Mouse (Mus musculus) embryo, embryonic 10 days (tissue): ENCODE measurements around the gene Ern1.
"Not testable (repeated sequence)": the region's sequence is repeated elsewhere in the genome, so short reads cannot be mapped to it uniquely, and the experiment has no call there.

Experiments used
- DNase-seq: peaks from one replicate; pipeline ENCODE4 v3.0.0-alpha.2; 2015; ENCODE audit warnings: low spot score

The Ern1 gene

DNA sequence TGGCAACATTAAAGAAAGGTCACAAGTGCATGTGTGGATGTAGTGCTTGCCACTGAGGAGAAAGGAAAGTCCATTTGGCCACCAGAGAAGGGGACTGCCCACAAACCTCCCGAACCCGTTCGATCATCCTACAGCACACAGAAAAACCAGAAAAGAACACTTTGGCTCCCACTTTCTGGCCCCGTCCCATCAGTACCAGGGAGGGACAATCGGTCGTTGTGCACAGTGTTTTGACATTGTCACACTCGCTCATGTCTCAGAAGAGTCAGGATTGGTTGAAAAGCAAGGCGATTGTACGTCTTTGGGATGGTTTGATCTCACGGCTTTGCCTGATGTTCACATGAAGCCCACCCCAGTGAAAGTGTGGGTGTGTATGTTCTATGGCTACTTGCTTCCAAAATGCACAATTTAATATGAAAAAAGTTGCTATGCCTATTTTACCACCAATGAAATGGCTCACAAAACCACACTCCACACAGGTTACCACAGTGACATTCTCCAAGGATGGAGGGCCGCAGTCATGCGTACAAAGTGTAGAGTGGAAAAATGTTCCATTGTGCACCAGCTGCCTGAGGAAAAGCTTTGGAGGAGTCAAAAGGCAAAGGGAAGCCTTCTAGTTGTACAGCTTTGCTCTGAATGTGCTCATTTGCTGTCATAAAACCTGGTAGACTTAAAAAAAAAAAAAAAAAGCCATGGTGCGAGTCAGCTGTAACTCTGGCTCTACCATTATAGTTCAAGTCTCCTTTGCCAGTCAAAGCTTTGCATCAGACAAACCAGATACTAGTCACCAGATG, 15.2 kb upstream of the Ern1 start:
- DNase-seq = peak; percentile 56

GRCm38 (mm10) chr11:106502159-106502505, 14.5 kb upstream of the Ern1 start:
- no peak for DNase-seq

GRCm38 (mm10) chr11:106501308-106502158, 13.9 kb upstream of the Ern1 start:
- DNase-seq = peak; percentile 84

DNA sequence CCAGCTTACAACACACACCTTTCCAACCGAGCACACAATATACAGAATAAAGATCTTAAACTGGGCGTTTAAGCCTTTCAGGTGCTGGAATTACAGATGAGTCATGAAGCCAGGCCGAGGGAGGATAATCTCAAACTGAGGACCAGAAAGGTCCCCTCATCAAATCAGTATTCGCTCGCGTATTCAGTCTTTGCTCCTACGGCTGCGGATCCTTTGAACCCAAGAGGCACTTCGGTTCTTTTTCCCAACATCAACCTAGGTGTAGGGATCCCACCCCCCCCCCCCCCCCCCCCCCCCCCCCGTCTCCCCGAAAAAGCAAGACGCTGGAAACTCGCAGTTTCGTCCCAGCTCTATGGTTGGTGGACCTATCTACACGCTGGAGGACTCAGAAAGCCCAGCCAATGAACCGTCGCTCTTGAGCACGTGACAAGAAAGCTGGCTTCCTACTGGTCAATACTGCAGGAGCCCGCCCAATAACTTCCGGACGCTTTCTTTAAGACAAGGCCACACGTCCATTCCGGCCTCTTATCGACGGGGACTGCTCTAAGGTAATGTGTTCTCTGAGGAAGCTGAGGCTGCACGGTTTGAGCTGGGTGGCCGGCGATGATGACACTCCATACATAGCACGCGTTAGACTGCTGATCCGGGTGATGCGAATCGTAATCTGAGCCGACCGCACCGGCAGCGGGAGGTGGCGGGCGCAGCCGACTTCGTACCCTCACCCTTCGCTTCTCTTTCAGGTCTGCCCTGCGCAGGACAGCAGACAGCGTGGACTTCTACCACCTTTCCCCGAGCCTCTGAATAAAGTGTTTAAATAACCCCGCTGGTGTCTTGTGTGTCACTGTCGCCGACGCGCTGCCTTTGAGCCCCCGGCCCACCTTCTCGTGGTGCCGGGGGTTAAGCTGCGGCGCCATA, 13.0 kb upstream of the Ern1 start:
- DNase-seq = peak; percentile 99

DNA sequence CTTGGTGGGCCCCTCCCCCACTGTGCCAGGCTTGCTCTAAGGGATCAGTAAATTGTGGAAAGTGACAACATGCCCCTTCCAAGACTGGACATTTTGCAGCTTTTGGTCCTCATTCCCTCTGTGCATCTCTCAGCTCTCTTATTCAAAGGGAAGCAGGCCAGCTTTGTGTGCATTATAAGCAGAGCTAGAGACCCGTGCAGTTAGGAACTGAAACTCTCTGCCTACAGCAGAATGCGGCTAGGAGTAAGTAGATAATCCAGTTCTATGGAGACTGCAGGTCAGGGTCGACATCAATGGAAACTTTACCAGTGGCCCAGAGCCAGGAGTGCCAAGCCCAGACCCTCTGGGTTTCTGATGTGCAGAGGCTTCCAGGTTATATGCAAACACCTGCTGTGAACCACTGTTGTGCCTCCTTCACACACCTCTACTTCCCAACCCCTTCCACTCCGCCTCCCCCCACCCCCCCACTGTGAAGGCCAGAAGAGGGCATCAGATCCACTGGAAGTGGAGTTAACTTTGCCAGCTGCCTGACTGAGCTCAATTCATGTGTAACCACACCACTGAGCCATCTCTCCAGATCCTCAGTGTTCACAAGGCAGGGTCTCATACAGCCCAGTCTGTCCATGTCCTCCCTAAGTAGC, 11.2 kb upstream of the Ern1 start:
- DNase-seq = no peak

DNA sequence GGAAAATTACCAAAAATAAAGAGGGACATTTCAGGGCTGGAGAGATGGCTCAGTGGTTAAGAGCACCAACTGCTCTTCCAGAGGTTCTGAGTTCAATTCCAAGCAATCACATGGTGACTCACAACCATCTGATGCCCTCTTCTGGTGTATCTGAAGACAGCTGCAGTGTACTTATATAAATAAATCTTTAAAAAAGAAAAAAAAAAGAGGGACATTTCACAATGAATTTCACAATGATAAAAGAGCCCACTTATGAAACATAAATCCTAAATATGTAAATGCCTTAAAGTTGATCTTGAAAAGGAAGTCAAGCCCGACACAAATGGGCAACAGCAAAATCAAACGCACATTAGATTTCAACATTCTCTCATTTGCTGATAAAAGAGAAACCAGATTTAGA, 10.3 kb upstream of the Ern1 start:
- DNase-seq = no peak

DNA sequence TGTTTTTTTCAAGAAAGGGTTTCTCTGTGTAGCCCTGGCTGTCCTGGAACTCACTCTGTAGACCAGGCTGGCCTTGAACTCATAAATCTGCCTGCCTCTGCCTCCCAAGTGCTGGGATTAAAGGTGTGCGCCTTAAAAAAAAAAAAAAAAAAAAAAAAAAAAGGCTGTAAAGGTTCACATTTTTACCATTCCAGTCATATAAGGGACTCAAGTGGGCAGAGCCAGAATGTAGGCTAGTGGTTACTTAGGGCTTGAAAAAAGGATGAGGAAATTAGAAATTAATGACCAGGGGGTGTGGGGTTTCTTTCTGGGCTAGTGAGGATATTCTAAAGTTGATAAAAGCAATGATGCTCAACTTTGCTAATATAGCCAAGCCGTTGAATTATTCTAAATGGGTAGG, 9.4 kb upstream of the Ern1 start:
- not testable (repeated sequence) for DNase-seq

DNA sequence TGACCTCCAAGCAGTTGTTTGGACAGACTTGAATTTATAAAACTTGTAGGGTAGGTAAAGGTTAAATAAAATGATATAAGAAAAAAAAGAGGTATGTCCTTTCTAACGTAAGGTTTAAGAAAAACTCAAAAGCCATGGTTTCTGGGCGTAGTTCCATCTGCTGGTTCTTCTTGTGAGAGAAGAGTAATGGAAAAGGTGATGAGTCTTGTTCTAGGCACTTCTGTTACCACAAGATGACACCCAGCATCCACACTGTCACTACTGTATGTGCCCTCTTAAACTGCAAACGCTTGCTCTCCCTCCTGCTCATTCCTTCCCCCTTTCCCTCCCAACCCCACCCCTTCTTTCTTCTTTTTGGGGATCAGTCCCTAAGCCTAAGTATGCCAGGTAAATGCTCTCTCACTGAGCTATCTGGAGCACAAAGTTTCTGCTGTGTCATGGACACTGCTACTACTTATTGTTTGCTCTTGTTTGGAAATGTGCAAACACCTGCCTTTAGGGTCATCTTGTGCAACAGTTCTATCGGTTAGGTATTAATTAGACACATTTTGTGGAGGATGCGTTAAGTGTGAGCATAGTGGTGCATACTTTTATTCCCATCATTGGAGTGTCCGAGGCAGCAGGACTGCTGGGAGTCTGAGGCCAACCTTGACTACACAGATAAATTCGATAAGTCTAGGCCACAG, 5.5 kb upstream of the Ern1 start:
- no peak for DNase-seq

- peak; percentile 95 for DNase-seq
Measured at GRCm38 (mm10) chr11:106491393-106491792, 3.7 kb upstream of the Ern1 start.

DNA sequence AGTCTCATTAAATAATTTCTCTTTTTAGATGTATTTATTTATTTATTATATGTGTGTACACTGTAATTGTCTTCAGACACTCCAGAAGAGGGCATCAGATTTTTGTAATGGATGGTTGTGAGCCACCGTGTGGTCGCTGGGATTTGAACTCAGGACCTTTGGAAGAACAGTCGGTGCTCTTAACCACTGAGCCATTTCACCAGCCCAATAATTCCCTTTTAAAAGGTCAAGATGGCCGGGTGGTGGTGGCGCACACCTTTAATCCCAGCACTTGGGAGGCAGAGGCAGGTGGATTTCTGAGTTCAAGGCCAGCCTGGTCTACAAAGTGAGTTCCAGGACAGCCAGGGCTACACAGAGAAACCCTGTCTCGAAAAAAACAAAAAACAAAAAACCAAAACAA, 2.9 kb upstream of the Ern1 start:
- not testable (repeated sequence) for DNase-seq

DNA sequence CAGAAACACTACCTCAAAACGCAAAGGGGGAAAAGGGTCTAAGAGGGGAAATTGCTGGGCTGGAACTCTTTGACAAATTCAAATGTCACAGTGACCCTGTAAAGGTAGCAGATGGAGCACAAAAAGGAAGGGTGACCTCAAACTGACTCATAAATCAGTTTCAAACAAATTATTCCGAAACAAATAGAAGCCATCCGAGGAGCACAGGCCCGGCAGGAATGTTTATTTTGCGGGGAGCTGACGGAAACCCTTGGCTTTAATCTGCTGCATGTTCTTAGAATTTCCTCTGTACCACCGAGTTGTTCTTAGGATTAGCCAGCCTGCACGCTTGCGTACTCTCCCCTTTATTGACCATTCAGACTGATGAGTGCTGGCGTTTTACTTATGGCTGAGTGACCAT, 2.4 kb upstream of the Ern1 start:
- DNase-seq = no peak

DNA sequence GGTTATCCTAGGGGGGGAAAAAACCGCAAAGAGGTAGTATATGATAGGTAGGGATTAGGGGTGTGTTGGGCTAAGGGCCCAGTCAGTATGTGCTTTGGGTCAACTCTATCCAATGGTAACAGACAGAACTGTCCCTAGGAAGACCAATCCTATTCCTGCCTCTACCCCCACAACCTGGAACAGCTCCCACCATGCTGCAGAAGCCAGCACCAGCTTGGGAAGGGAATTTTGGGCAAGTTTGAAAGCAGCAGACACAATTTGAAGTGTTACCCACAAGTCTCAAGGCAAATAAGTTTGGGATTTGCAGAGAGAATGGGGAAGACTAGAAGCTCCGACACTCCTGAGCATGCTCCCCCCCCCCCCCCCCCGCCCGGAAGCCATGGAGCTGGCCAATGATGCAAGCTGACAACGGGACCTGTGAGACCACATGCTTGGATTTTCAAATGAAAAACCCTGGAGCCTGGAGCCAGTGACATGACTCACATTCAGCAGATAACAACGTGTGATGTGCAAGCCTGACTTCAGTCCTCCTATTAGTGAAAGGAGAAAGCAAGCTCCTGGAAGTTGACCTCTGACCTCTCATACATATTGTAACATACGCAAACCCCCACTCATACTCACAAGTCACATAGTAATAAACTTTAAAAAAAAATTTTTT, 1.5 kb upstream of the Ern1 start:
- DNase-seq = no peak

DNA sequence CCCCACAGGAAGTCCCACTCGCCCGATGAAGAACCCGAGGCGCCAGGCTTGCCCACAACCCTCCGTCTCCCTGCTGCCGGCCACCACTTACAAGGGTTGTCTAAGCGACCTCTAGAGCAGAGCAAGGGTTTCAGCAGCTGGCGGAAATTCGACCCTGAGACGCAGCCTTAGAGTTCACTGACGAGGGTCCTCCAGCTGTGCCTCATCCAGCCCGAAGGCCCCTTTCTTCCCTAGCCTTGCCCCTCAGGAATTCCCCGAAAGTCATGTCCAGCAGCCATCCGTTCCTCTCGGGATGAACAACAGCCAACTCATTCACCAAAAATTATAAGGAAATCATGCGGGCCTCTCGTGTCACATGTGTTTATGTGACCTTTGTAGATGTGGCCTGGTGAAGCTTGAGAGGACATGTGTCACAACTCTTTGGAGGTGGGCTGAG, 492 bp upstream of the Ern1 start:
- DNase-seq = peak; percentile 75

GRCm38 (mm10) chr11:106486866-106487732, 553 bp downstream of the Ern1 start:
- DNase-seq = no peak

- DNase-seq = peak; percentile 13
Measured at GRCm38 (mm10) chr11:106486042-106486865, 1.4 kb downstream of the Ern1 start.

- DNase-seq = no peak
Measured at GRCm38 (mm10) chr11:106485611-106486010, 2.0 kb downstream of the Ern1 start.

DNA sequence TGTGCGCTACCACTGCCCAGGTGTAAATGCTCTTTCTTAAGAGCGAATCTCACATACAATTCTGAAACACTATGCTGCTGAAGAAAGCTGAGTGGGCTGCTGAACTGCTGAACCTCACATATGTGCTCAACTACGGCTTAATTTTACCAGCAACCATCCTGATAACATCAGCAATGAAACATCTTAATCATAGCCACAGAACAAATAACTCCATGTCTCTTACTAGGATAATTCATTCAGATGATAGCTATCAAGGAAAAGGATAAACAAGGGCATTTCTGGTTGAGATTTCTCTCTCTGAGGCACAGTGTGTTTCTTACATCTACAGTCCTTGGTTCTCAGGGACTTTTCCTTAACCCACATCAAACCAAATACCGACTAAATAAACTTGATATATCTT, 2.8 kb downstream of the Ern1 start:
- DNase-seq = no peak

GRCm38 (mm10) chr11:106482867-106483266, 4.8 kb downstream of the Ern1 start:
- no peak for DNase-seq

DNA sequence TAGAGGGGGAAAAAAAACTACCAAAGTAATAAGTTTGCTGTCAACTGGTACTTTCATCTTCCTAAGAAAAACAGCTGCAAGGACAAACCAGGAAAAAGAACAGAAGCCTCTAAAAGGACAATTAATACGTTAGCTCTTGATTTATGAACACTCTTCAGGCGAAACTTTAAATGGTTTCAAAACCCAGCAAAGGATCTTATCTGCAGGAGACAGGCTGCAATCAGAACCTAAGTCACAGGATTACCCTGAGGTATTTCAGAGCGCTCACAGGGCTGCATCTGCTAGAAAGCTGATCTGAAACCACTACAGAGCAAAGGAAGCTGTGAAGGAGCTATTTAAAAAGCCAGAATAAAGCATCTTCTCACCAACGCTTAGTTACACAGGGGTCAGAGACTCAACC, 6.0 kb downstream of the Ern1 start:
- peak; percentile 21 for DNase-seq
